Mouse (Mus musculus) right cerebral cortex, adult 2 months (tissue): Measurements from ENCODE around the gene Hddc2.

Experiments
- DNase-seq, 2 experiments: peaks; one replicate each; pipeline ENCODE4 v3.0.0; 2021 to 2022; ENCODE audit warnings: low spot score in 2 of 2

The Hddc2 gene

GRCm38 (mm10) chr10:31354141-31354540 lies 41.0 kb downstream of the Hddc2 start:
- no peak for DNase-seq

- no peak for DNase-seq
Observed at GRCm38 (mm10) chr10:31354886-31355461, 41.8 kb downstream of the Hddc2 start.

GRCm38 (mm10) chr10:31359749-31360148 lies 46.6 kb downstream of the Hddc2 start:
- DNase-seq: no peak

- DNase-seq: peak; percentile 20 to 32
Observed at GRCm38 (mm10) chr10:31370200-31370599, 57.0 kb downstream of the Hddc2 start.
